Mouse (Mus musculus): ENCODE results near the gene Acyp1. TPM values are rescaled to one million over a fixed set of nuclear protein-coding genes. Genes with fewer than 3 reads are reported as not detected.

The Acyp1 gene
- 24.2 and 27.1 TPM in 2 replicates for polyA plus RNA-seq (2012; rRNA removed)
- polyA plus RNA-seq (2014; fragmentation: Nextera tagmentation; extraction: Ambion mirVana) = 65.3 and 68.5 TPM in 2 replicates

GRCm38 (mm10) chr12:85287809-85288485 is at the start of gene Acyp1:
Gene Acyp1, minus strand, starts transcription at chr12:85288438.
- no peaks in the 10 kb centered on the region; a peak in 1 of 4 replicates for H3K4me1 ChIP-seq (replicated peaks; ENCODE audit: control insufficient read depth in 2 of 2, insufficient read depth in 2 of 2, low read length in 1 of 2)
- WGBS (ENCODE audit: insufficient replicate concordance) = 11% methylated on average over 21 of the region's 21 CpGs
- H3K36me3 ChIP-seq (replicated peaks; ENCODE audit: control insufficient read depth, insufficient read depth, low read depth) = no peaks in the 10 kb centered on the region
- H3K4me3 ChIP-seq (ENCODE audit: insufficient read depth in 1 of 2, low read depth in 2 of 2, low read length in 2 of 2) = peak within 1 kb of the TSS; percentile 53 to 56
- peak within 1 kb of the TSS; percentile 77 for H3K4me2 ChIP-seq (ENCODE audit: low read depth)
- ATAC-seq (ENCODE audit: insufficient read depth) (peak; percentile 64), DNase-seq (ENCODE audit: low read depth in 3 of 3, low spot score in 3 of 3) (peak in 2 of 3 experiments; percentile 24 to 38)
- no peak within 1 kb of the TSS for H3K27ac ChIP-seq
- H3K9ac ChIP-seq (replicated peaks) = peak within 1 kb of the TSS; percentile 57; the same call in 1 of the 2 replicates
- H3K9me3 ChIP-seq (ENCODE audit: control insufficient read depth, low read length) = no peaks in the 10 kb centered on the region
- TF ChIP-seq EP300 (IDR thresholded peaks at IDR 0.05; ENCODE audit: low read depth) (no peak), CTCF (IDR thresholded peaks at IDR 0.05; ENCODE audit: low read depth) (no peak)
- peaks cover 13% of the 10 kb centered on the region for H3K27me3 ChIP-seq (ENCODE audit: control insufficient read depth, insufficient read depth, low read length)

DNA sequence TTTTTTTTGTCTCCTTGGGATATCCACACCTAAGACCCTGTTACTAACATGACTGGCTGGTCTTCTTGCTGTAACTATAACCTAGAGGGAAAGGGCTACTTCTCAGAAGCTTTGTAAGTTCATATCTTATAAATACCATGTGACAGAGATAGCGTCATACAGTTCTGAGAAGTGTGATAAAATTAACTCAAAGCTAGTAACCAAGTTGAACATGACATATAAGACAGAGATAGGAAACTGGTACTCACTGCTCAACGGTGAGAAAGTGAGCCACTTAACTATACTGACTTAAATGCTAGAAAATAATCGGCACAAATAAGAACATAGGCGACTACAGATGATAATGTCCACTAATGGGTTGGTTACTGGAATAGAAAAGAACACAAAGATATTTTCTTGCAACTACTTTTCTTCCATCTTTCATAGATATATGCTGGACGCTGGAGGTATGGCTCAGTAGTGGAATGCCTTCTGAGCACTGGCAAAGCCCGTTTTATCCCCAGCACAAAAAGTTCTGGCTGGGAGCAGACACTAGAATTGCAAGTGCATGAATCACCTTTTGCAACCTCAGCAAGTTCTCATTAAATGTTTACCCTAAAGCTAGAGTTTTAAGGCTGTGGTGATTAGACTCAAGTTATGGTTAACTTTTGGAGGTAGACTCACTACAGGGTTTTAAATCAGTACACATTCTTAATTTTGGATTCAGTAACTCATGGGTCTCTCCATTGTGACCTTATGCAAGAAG is 49.5 kb upstream of the Acyp1 start:
- H3K4me3 ChIP-seq (ENCODE audit: insufficient read depth in 1 of 2, low read depth in 2 of 2, low read length in 2 of 2) = peak overlapping the region; percentile 85 to 88
- peak; percentile 33 to 58 (median 34) for DNase-seq (ENCODE audit: low read depth in 3 of 3, low spot score in 3 of 3)

DNA sequence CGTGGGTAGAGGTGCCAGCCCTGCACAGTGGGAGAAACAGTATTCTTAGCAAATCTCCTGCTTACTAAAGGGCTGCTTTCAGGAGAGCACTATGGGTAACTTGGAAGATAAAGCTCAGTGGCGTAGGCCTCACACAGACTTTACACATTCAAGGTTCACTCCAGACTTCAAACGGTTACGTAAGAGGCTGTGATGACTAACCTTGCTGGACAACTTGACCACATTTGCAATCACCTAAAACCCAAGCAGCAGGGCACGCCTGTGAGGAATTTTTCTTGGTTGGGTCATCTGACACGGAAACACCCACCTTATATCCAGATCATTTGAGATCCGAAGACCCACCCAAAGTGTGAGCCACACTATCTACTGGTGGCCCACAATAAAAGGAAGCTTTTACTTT is 41.9 kb upstream of the Acyp1 start:
- H3K4me2 ChIP-seq (ENCODE audit: low read depth) = no peak overlapping the region
- no peaks in the 10 kb centered on the region for H3K27me3 ChIP-seq (ENCODE audit: control insufficient read depth, insufficient read depth, low read length)
- H3K4me3 ChIP-seq (ENCODE audit: insufficient read depth in 1 of 2, low read depth in 2 of 2, low read length in 2 of 2) = no peak overlapping the region
- no peak overlapping the region for H3K9ac ChIP-seq (replicated peaks)
- no peaks in the 10 kb centered on the region for H3K9me3 ChIP-seq (ENCODE audit: control insufficient read depth, low read length)
- H3K27ac ChIP-seq = no peak overlapping the region
- 82% methylated on average over 7 of the region's 7 CpGs for WGBS (ENCODE audit: insufficient replicate concordance)
- H3K36me3 ChIP-seq (replicated peaks; ENCODE audit: control insufficient read depth, insufficient read depth, low read depth) = peaks cover 63% of the 10 kb centered on the region
- DNase-seq (ENCODE audit: low read depth in 3 of 3, low spot score in 3 of 3) (no peak), ATAC-seq (ENCODE audit: insufficient read depth) (no peak)
- no peak for TF ChIP-seq EP300 (IDR thresholded peaks at IDR 0.05; ENCODE audit: low read depth)
- TF ChIP-seq CTCF (IDR thresholded peaks at IDR 0.05; ENCODE audit: low read depth) = no peak
- H3K4me1 ChIP-seq (replicated peaks; ENCODE audit: control insufficient read depth in 2 of 2, insufficient read depth in 2 of 2, low read length in 1 of 2) = no peaks in the 10 kb centered on the region

More for the DNA sequence above, 49.5 kb upstream of the Acyp1 start:
- Histone ChIP-seq H3K4me1 (replicated peaks; ENCODE audit: control insufficient read depth in 2 of 2, insufficient read depth in 2 of 2, low read length in 1 of 2) (peaks cover 15 to 20% of the 10 kb centered on the region in 2 experiments), H3K27me3 (ENCODE audit: control insufficient read depth, insufficient read depth, low read length) (no peaks in the 10 kb centered on the region), H3K4me2 (ENCODE audit: low read depth) (peak overlapping the region; percentile 86), H3K27ac (peak overlapping the region; percentile 57; the same call in 1 of the 2 replicates), H3K9ac (replicated peaks) (peak overlapping the region; percentile 80), H3K36me3 (replicated peaks; ENCODE audit: control insufficient read depth, insufficient read depth, low read depth) (peaks cover 16% of the 10 kb centered on the region), H3K9me3 (ENCODE audit: control insufficient read depth, low read length) (no peaks in the 10 kb centered on the region)
- ATAC-seq (ENCODE audit: insufficient read depth) = peak; percentile 33; the same call in 1 of the 2 replicates
- no peak for TF ChIP-seq CTCF (IDR thresholded peaks at IDR 0.05; ENCODE audit: low read depth)
- TF ChIP-seq EP300 (IDR thresholded peaks at IDR 0.05; ENCODE audit: low read depth) = no peak
- WGBS (ENCODE audit: insufficient replicate concordance) = 39% methylated on average over 6 of the region's 6 CpGs

- no peaks in the 10 kb centered on the region for H3K4me1 ChIP-seq (replicated peaks; ENCODE audit: control insufficient read depth in 2 of 2, insufficient read depth in 2 of 2, low read length in 1 of 2)
- ATAC-seq (ENCODE audit: insufficient read depth) (no peak), DNase-seq (ENCODE audit: low read depth in 3 of 3, low spot score in 3 of 3) (no peak)
- H3K36me3 ChIP-seq (replicated peaks; ENCODE audit: control insufficient read depth, insufficient read depth, low read depth) = peaks cover 52% of the 10 kb centered on the region
- H3K9me3 ChIP-seq (ENCODE audit: control insufficient read depth, low read length) = no peaks in the 10 kb centered on the region
- no peak overlapping the region for H3K9ac ChIP-seq (replicated peaks)
- WGBS (ENCODE audit: insufficient replicate concordance) = 70% methylated on average over 3 of the region's 3 CpGs
- no peak overlapping the region for H3K27ac ChIP-seq
- no peak for TF ChIP-seq CTCF (IDR thresholded peaks at IDR 0.05; ENCODE audit: low read depth)
- no peaks in the 10 kb centered on the region for H3K27me3 ChIP-seq (ENCODE audit: control insufficient read depth, insufficient read depth, low read length)
- H3K4me3 ChIP-seq (ENCODE audit: insufficient read depth in 1 of 2, low read depth in 2 of 2, low read length in 2 of 2) = no peak overlapping the region
- H3K4me2 ChIP-seq (ENCODE audit: low read depth) = no peak overlapping the region
Measured at GRCm38 (mm10) chr12:85308651-85309050, 20.4 kb upstream of the Acyp1 start.

Data from liver, embryonic 14.5 days (tissue).